Mouse (Mus musculus) 3T3-L1 (cell line): ENCODE measurements at regions not wholly inside any gene's neighbourhood (a gene's known extent, or its start where the extent isn't known, plus 50 kb on each side); places are given as distances from the start of the nearest gene placed in this dataset.

Experiments used
- DNase-seq: peaks from one replicate; pipeline ENCODE4 v3.0.0-alpha.2; 2015; ENCODE audit warnings: low read depth, low spot score

GRCm38 (mm10) chr1:89288921-89289320, 165.7 kb upstream of the Agap1 start:
- no peak for DNase-seq

- no peak for DNase-seq
Measured at GRCm38 (mm10) chr1:89296691-89297090, 157.9 kb upstream of the Agap1 start.

- no peak for DNase-seq
Measured at GRCm38 (mm10) chr1:89297766-89298165, 156.8 kb upstream of the Agap1 start.

GRCm38 (mm10) chr1:89301151-89301550, 153.5 kb upstream of the Agap1 start:
- DNase-seq: no peak

- DNase-seq: peak; percentile 27
Measured at GRCm38 (mm10) chr1:89302368-89302951, 152.1 kb upstream of the Agap1 start.

GRCm38 (mm10) chr1:89305171-89305570, 149.4 kb upstream of the Agap1 start:
- no peak for DNase-seq

GRCm38 (mm10) chr1:89308788-89309187, 145.8 kb upstream of the Agap1 start:
- no peak for DNase-seq

GRCm38 (mm10) chr1:89313064-89313463, 141.5 kb upstream of the Agap1 start:
- no peak for DNase-seq

GRCm38 (mm10) chr1:89317897-89318296, 136.7 kb upstream of the Agap1 start:
- DNase-seq: no peak

GRCm38 (mm10) chr1:89318663-89319062, 135.9 kb upstream of the Agap1 start:
- no peak for DNase-seq

GRCm38 (mm10) chr1:89322621-89323020, 132.0 kb upstream of the Agap1 start:
- no peak for DNase-seq

GRCm38 (mm10) chr1:89323091-89323490, 131.5 kb upstream of the Agap1 start:
- peak; percentile 63 for DNase-seq

- no peak for DNase-seq
Measured at GRCm38 (mm10) chr1:89331352-89331751, 123.3 kb upstream of the Agap1 start.

- DNase-seq: no peak
Measured at GRCm38 (mm10) chr1:89332676-89333075, 121.9 kb upstream of the Agap1 start.

- DNase-seq: no peak
Measured at GRCm38 (mm10) chr1:89337861-89338260, 116.7 kb upstream of the Agap1 start.

- DNase-seq: peak; percentile 27
Measured at GRCm38 (mm10) chr1:89342794-89343193, 111.8 kb upstream of the Agap1 start.

GRCm38 (mm10) chr1:89344546-89344945, 110.1 kb upstream of the Agap1 start:
- DNase-seq: peak; percentile 24

- DNase-seq: no peak
Measured at GRCm38 (mm10) chr1:89347341-89347740, 107.3 kb upstream of the Agap1 start.

GRCm38 (mm10) chr1:89352936-89353335, 101.7 kb upstream of the Agap1 start:
- peak; percentile 70 for DNase-seq

GRCm38 (mm10) chr1:89359257-89359656, 95.3 kb upstream of the Agap1 start:
- no peak for DNase-seq

- DNase-seq: no peak
Measured at GRCm38 (mm10) chr1:89364547-89365305, 89.9 kb upstream of the Agap1 start.

- no peak for DNase-seq
Measured at GRCm38 (mm10) chr1:89366891-89367290, 87.7 kb upstream of the Agap1 start.

- DNase-seq: no peak
Measured at GRCm38 (mm10) chr1:89373806-89374205, 80.8 kb upstream of the Agap1 start.
